Comparison of ENCODE assay signal across 7 mouse cellular contexts in the genomic region with DNA sequence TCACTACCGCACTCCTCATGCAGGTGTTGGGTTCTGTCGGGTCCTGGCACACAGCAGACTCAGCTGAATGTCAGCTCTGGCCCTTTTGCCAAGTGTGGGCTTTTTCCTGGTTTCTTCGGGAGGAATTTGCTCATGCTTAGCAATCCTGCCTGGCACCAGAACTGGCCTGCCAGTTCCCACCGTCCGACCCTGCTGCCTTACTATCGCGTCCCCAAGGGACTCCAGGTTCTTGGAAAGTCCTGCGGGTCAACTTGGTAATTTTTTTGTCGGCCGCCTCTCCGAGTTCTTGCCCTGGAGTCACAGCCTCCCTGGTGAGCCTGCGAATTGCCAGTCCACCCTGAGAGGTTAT. TPM values are rescaled to one million over a fixed set of nuclear protein-coding genes. Genes with fewer than 3 reads are reported as not detected.
A peak's percentile ranks its signal among the peaks of the same experiment; 100 is the strongest.
DNase-seq lines count a peak whose midpoint lies in the region; ATAC-seq and TF ChIP-seq lines count a peak whose summit lies in the region.

No protein-coding gene starts in this region.

- TF ChIP-seq CTCF in spleen, adult 2 months (IDR thresholded peaks at IDR 0.05; ENCODE audit: extremely low read depth, insufficient read depth, insufficient read length, insufficient replicate concordance): no peak

- H3K9ac ChIP-seq in heart, embryonic 12.5 days: peak overlapping the region; percentile 99
- peak overlapping the region; percentile 100 for H3K9ac ChIP-seq in kidney, embryonic 16.5 days (replicated peaks; ENCODE audit: low read length)
- peak overlapping the region; percentile 97 for H3K9ac ChIP-seq in midbrain, embryonic 14.5 days (replicated peaks; ENCODE audit: low read length)

- ATAC-seq in heart, embryonic 12.5 days (ENCODE audit: insufficient number of reproducible peaks, low FRiP score): no peak
- ATAC-seq in kidney, embryonic 16.5 days (ENCODE audit: low FRiP score, low TSS enrichment): 0 out of 2 replicates have a peak, but pooled peaks have one; percentile 1
- ATAC-seq in midbrain, embryonic 14.5 days (ENCODE audit: low FRiP score, low TSS enrichment): no peak

- 5% methylated on average over 12 of the region's 12 CpGs for WGBS in spleen, adult 2 months
- WGBS in embryonic facial prominence, embryonic 10.5 days: 2% methylated on average over 12 of the region's 12 CpGs
- 1% methylated on average over 12 of the region's 12 CpGs for WGBS in heart, embryonic 12.5 days
- under 1% methylated on average over 12 of the region's 12 CpGs for WGBS in kidney, embryonic 16.5 days
- WGBS in midbrain, embryonic 14.5 days: 4% methylated on average over 12 of the region's 12 CpGs

- no peaks in the 10 kb centered on the region for H3K9me3 ChIP-seq in embryonic facial prominence, embryonic 10.5 days
- H3K9me3 ChIP-seq in heart, embryonic 12.5 days (replicated peaks): no peaks in the 10 kb centered on the region
- no peaks in the 10 kb centered on the region for H3K9me3 ChIP-seq in kidney, embryonic 16.5 days (ENCODE audit: low read length)
- H3K9me3 ChIP-seq in midbrain, embryonic 14.5 days (ENCODE audit: control insufficient read depth, low read length): no peaks in the 10 kb centered on the region

- peak overlapping the region; percentile 73 for H3K4me3 ChIP-seq in spleen, adult 2 months (ENCODE audit: extremely low read depth, insufficient read depth, insufficient read length)
- peak overlapping the region; percentile 95 for H3K4me3 ChIP-seq in embryonic facial prominence, embryonic 10.5 days
- peak overlapping the region; percentile 91 for H3K4me3 ChIP-seq in heart, embryonic 12.5 days
- peak overlapping the region; percentile 97 for H3K4me3 ChIP-seq in kidney, embryonic 16.5 days (ENCODE audit: low read length)
- peak overlapping the region; percentile 92 for H3K4me3 ChIP-seq in midbrain, embryonic 14.5 days (replicated peaks; ENCODE audit: low read depth, low read length)

- peaks cover 9% of the 10 kb centered on the region for H3K4me1 ChIP-seq in spleen, adult 2 months (ENCODE audit: control insufficient read depth, insufficient read depth, insufficient read length)
- H3K4me1 ChIP-seq in embryonic facial prominence, embryonic 10.5 days: peaks cover 41% of the 10 kb centered on the region
- H3K4me1 ChIP-seq in heart, embryonic 12.5 days (replicated peaks): peaks cover 36% of the 10 kb centered on the region
- H3K4me1 ChIP-seq in kidney, embryonic 16.5 days (ENCODE audit: insufficient read depth, low read length): peaks cover 34% of the 10 kb centered on the region
- peaks cover 27% of the 10 kb centered on the region for H3K4me1 ChIP-seq in midbrain, embryonic 14.5 days (ENCODE audit: control insufficient read depth, insufficient read depth, low read length)

- H3K4me2 ChIP-seq in heart, embryonic 12.5 days: peak overlapping the region; percentile 75
- H3K4me2 ChIP-seq in kidney, embryonic 16.5 days (replicated peaks; ENCODE audit: low read depth, low read length): peak overlapping the region; percentile 93
- peak overlapping the region; percentile 89 for H3K4me2 ChIP-seq in midbrain, embryonic 14.5 days (ENCODE audit: low read length)

- DNase-seq in spleen, adult 2 months (ENCODE audit: low read depth in 1 of 2, low spot score in 2 of 2): no peak
- DNase-seq in spleen, adult 18-20 months: no peak
- no peak for DNase-seq in embryonic facial prominence, embryonic 10.5 days (ENCODE audit: low spot score)
- no peak for DNase-seq in midbrain, embryonic 14.5 days
- DNase-seq in spleen, postnatal 4 days (ENCODE audit: low spot score in 2 of 2): no peak

- H3K36me3 ChIP-seq in spleen, adult 2 months (ENCODE audit: control insufficient read depth, insufficient read depth, low read length): no peaks in the 10 kb centered on the region
- H3K36me3 ChIP-seq in embryonic facial prominence, embryonic 10.5 days (replicated peaks): peaks cover 4% of the 10 kb centered on the region; the same call in 1 of the 2 replicates
- peaks cover 4% of the 10 kb centered on the region; the same call in 1 of the 2 replicates for H3K36me3 ChIP-seq in heart, embryonic 12.5 days
- 0 out of 2 replicates have a peak, but pooled peaks cover 2% of the 10 kb centered on the region for H3K36me3 ChIP-seq in kidney, embryonic 16.5 days (ENCODE audit: insufficient read depth, low read length)
- no peaks in the 10 kb centered on the region for H3K36me3 ChIP-seq in midbrain, embryonic 14.5 days (ENCODE audit: control insufficient read depth, insufficient read depth, low read length)

- peak overlapping the region; percentile 97; the same call in 1 of the 2 replicates for H3K27ac ChIP-seq in spleen, adult 2 months (ENCODE audit: insufficient read depth, low read length)
- H3K27ac ChIP-seq in embryonic facial prominence, embryonic 10.5 days (replicated peaks): peak overlapping the region; percentile 99
- peak overlapping the region; percentile 93 for H3K27ac ChIP-seq in heart, embryonic 12.5 days (ENCODE audit: poor library complexity, severe bottlenecking)
- H3K27ac ChIP-seq in kidney, embryonic 16.5 days (ENCODE audit: low read length): peak overlapping the region; percentile 98
- peak overlapping the region; percentile 97 for H3K27ac ChIP-seq in midbrain, embryonic 14.5 days (replicated peaks; ENCODE audit: low read depth, low read length)

- TF ChIP-seq POLR2A in spleen, adult 2 months (IDR thresholded peaks at IDR 0.05; ENCODE audit: low read depth, low read length): no peak

- H3K27me3 ChIP-seq in spleen, adult 2 months (ENCODE audit: control insufficient read depth, insufficient read depth, low read length): no peaks in the 10 kb centered on the region
- H3K27me3 ChIP-seq in embryonic facial prominence, embryonic 10.5 days (replicated peaks; ENCODE audit: low read depth, poor library complexity, severe bottlenecking): no peaks in the 10 kb centered on the region
- H3K27me3 ChIP-seq in heart, embryonic 12.5 days (replicated peaks): no peaks in the 10 kb centered on the region
- no peaks in the 10 kb centered on the region for H3K27me3 ChIP-seq in kidney, embryonic 16.5 days (ENCODE audit: insufficient read depth, low read length)
- H3K27me3 ChIP-seq in midbrain, embryonic 14.5 days (ENCODE audit: control insufficient read depth, insufficient read depth, low read length): no peaks in the 10 kb centered on the region

RNA-seq across cellular contexts. Expression of gene Zfp592, which starts 0.9 kb away (rescaled TPM):
- 24.7 and 28.1 TPM in 2 replicates for polyA plus RNA-seq in spleen, adult 2 months (2012; rRNA removed)
- 15.6 and 16.3 TPM in 2 replicates for polyA plus RNA-seq in embryonic facial prominence, embryonic 10.5 days (2016; fragmentation: Nextera tagmentation; extraction: Ambion mirVana)
- 15.2 and 18.1 TPM in 2 replicates for polyA plus RNA-seq in heart, embryonic 12.5 days (2016; fragmentation: Nextera tagmentation; extraction: Ambion mirVana)
- polyA plus RNA-seq in kidney, embryonic 16.5 days (2015; fragmentation: Nextera tagmentation; extraction: Ambion mirVana): 12.0 and 17.9 TPM in 2 replicates
- polyA plus RNA-seq in midbrain, embryonic 14.5 days (2014; fragmentation: Nextera tagmentation; extraction: Ambion mirVana): 8.5 and 10.2 TPM in 2 replicates

RNA-seq across cellular contexts. Expression of gene Sec11a, which starts 45.0 kb away (rescaled TPM):
- 36.9 and 45.3 TPM in 2 replicates for polyA plus RNA-seq in spleen, adult 2 months (2012; rRNA removed)
- polyA plus RNA-seq in embryonic facial prominence, embryonic 10.5 days (2016; fragmentation: Nextera tagmentation; extraction: Ambion mirVana): 188 and 190 TPM in 2 replicates
- polyA plus RNA-seq in heart, embryonic 12.5 days (2016; fragmentation: Nextera tagmentation; extraction: Ambion mirVana): 145 and 152 TPM in 2 replicates
- polyA plus RNA-seq in kidney, embryonic 16.5 days (2015; fragmentation: Nextera tagmentation; extraction: Ambion mirVana): 226 and 239 TPM in 2 replicates
- 140 and 147 TPM in 2 replicates for polyA plus RNA-seq in midbrain, embryonic 14.5 days (2014; fragmentation: Nextera tagmentation; extraction: Ambion mirVana)
